Mouse (Mus musculus) heart, adult 2 months (tissue): Measurements from ENCODE around the gene Spdya.

Experiments used
- CTCF ChIP-seq: fragments of 200-600 bp; IDR thresholded peaks from 2 replicates; pipeline ENCODE4 v1.8.1; 2022; ENCODE audit warnings: antibody characterized with exemption, mild to moderate bottlenecking, moderate library complexity
- POLR2A ChIP-seq: fragments of 200-500 bp; IDR thresholded peaks from 2 replicates; pipeline ENCODE4 v1.6.1; 2011; ENCODE audit warnings: mild to moderate bottlenecking, low read depth, low read length, control low read depth; ENCODE audit not compliant: insufficient read depth

DNA sequence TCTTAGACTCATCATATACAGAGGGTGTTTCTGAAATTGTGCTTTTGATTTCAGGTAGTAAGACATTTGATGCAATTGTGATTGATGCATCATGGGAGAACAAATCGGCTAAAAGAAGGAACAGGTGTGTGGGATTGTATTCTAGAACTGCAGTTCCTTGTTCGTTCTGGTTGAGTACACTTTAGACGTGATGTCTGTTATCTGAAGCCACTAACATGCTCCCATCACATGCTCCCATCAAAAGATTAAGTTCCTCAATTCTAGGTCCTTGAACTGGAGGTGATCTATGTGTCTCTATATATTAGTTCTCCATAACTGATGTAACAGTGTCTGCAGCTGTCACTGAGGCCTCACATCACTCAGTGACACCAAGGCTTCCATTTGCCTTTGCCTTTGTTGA lies 14.7 kb upstream of the Spdya start:
- no peak for TF ChIP-seq CTCF
- no peak for TF ChIP-seq POLR2A
